Mouse (Mus musculus) effector memory CD4-positive, alpha-beta T cell, adult 5 months (primary cell): ENCODE data around the gene Kank1. TPM values are rescaled to one million over a fixed set of nuclear protein-coding genes. Genes with fewer than 3 reads are reported as not detected.

ENCODE experiments used
- polyA plus RNA-seq: library from polyadenylated mRNA; unstranded; fragments of 100-300 nt; shearing (Covaris generic); gene quantifications from one replicate; pipeline ENCODE4 v1.2.1, GENCODE M21; 2017

Kank1 gene
- not detected for polyA plus RNA-seq

DNA sequence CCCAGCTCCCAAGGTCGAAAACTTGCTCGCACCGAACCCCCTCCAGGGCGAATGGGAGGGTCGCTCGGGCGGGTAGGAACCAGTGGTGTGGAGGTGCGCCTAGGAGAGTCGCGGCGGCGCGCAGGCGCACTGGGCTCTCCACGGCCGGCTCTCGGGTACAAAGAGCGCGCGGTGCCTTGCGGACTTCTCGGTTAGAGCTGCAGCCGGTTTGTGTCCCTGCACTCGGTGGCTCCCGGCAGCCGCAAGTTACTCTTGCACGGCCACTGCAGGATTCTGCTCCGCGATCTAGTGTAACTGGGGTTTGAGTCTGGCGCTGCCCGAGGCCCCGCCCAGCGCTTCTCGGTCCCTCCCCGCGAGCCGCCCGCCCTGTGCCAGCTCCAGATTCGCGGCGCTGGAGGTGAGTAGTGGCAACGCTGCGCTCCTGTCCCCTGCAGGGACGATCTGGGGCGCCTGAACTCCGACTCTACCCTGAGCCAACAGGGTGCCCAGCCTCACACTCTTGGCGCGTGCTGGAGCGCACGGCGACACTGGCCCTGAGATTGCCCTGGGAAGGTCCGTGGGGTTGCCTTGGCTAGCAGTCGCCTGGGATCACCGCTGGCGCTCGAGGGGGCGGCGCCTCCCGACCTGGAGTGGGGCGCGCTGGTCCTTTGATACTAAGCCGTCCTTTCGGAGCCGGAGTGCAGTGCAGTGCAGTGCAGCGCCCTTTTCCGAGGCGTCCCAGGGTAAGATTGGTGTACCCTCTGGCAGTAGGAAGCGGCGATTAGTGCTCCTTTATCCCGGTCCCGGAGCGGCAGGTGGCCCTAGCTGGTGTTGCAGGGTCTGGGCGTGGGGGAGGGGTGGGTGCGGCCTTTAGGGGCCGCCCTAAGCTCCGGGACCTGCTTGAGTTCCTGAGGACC lies at the start of gene Kank1:
Gene Kank1 (plus strand): TSS at position 380 of the 896 bp plus-strand sequence.

Other genes with a start within 250 kb of the Kank1 start
- 207 TPM for gene Dock8, start 237.4 kb upstream of the Kank1 start, polyA plus RNA-seq